Mouse (Mus musculus): ENCODE results near the gene Myo10. TPM values are rescaled to one million over a fixed set of nuclear protein-coding genes. Genes with fewer than 3 reads are reported as not detected.

Gene Myo10
- polyA plus RNA-seq, 1 experiment from 2014 or later, result 39.8 TPM

- H3K27me3 ChIP-seq, result no peaks in the 10 kb centered on the region
- no peak overlapping the region for H3K4me3 ChIP-seq
- H3K36me3 ChIP-seq, result peaks cover 72% of the 10 kb centered on the region
- H3K9ac ChIP-seq, result no peak overlapping the region
- no peak overlapping the region for H3K4me2 ChIP-seq (replicated peaks)
- ATAC-seq (ENCODE audit: insufficient number of reproducible peaks, insufficient read depth, low FRiP score, low TSS enrichment), result 0 out of 2 replicates have a peak, but pooled peaks have one; percentile 17
- 78% methylated on average over 8 of the region's 8 CpGs for whole genome bisulfite sequencing
- H3K9me3 ChIP-seq, result no peaks in the 10 kb centered on the region
- 0 out of 2 replicates have a peak overlapping the region, but pooled peaks have one; percentile 30 for H3K27ac ChIP-seq
- H3K4me1 ChIP-seq, result peaks cover 7% of the 10 kb centered on the region; the same call in 1 of the 2 replicates
Measured at GRCm38 (mm10) chr15:25791660-25792353, 169.5 kb downstream of the Myo10 start.

DNA sequence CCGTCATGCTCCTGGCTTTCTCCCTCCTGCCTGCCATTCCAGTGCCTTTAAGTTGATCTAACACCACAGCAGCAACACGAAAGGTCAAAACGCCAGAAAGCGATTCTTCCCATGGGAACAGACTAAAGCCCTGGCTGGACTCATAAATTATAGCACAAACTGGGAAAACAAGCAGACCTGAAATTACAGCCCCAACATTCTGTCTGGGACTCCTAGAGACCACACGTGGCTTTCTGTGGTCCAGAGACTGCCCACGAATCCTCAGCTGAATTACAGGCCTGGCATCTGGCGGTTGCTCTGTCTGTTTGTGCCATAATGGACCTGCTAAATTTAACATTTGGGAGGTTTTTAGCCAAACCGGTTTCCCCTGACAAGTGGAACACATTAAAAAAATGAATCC lies 171.8 kb downstream of the Myo10 start:
- Histone ChIP-seq H3K4me3 (no peak overlapping the region), H3K36me3 (peaks cover 64% of the 10 kb centered on the region), H3K9ac (no peak overlapping the region), H3K4me2 (replicated peaks) (no peak overlapping the region), H3K4me1 (peaks cover 3% of the 10 kb centered on the region; the same call in 1 of the 2 replicates), H3K27ac (no peak overlapping the region), H3K9me3 (no peaks in the 10 kb centered on the region), H3K27me3 (no peaks in the 10 kb centered on the region)
- no peak for ATAC-seq (ENCODE audit: insufficient number of reproducible peaks, insufficient read depth, low FRiP score, low TSS enrichment)
- 65% methylated on average over 8 of the region's 8 CpGs for WGBS

GRCm38 (mm10) chr15:25795496-25795895 lies 173.2 kb downstream of the Myo10 start:
- no peak overlapping the region for H3K4me2 ChIP-seq (replicated peaks)
- no peaks in the 10 kb centered on the region for H3K9me3 ChIP-seq
- H3K4me1 ChIP-seq, result peaks cover 3% of the 10 kb centered on the region; the same call in 1 of the 2 replicates
- no peak for ATAC-seq (ENCODE audit: insufficient number of reproducible peaks, insufficient read depth, low FRiP score, low TSS enrichment)
- H3K4me3 ChIP-seq, result no peak overlapping the region
- H3K36me3 ChIP-seq, result peaks cover 65% of the 10 kb centered on the region
- H3K27ac ChIP-seq, result no peak overlapping the region
- no peak overlapping the region for H3K9ac ChIP-seq
- no peaks in the 10 kb centered on the region for H3K27me3 ChIP-seq
- WGBS, result 91% methylated on average over 9 of the region's 9 CpGs

GRCm38 (mm10) chr15:25796353-25796752 lies 174.0 kb downstream of the Myo10 start:
- no peaks in the 10 kb centered on the region for H3K27me3 ChIP-seq
- H3K36me3 ChIP-seq, result peaks cover 68% of the 10 kb centered on the region
- no peak overlapping the region for H3K4me3 ChIP-seq
- H3K9me3 ChIP-seq, result no peaks in the 10 kb centered on the region
- H3K9ac ChIP-seq, result no peak overlapping the region
- no peak for ATAC-seq (ENCODE audit: insufficient number of reproducible peaks, insufficient read depth, low FRiP score, low TSS enrichment)
- H3K27ac ChIP-seq, result no peak overlapping the region
- H3K4me1 ChIP-seq, result peaks cover 3% of the 10 kb centered on the region; the same call in 1 of the 2 replicates
- WGBS, result 54% methylated on average over 3 of the region's 3 CpGs
- no peak overlapping the region for H3K4me2 ChIP-seq (replicated peaks)

GRCm38 (mm10) chr15:25797179-25797578 lies 174.9 kb downstream of the Myo10 start:
- Histone ChIP-seq H3K9me3 (no peaks in the 10 kb centered on the region), H3K9ac (no peak overlapping the region), H3K27ac (no peak overlapping the region), H3K4me2 (replicated peaks) (no peak overlapping the region), H3K4me3 (no peak overlapping the region), H3K27me3 (no peaks in the 10 kb centered on the region), H3K36me3 (peaks cover 75% of the 10 kb centered on the region), H3K4me1 (peaks cover 3% of the 10 kb centered on the region; the same call in 1 of the 2 replicates)
- 89% methylated on average over 8 of the region's 8 CpGs for WGBS
- no peak for ATAC-seq (ENCODE audit: insufficient number of reproducible peaks, insufficient read depth, low FRiP score, low TSS enrichment)

DNA sequence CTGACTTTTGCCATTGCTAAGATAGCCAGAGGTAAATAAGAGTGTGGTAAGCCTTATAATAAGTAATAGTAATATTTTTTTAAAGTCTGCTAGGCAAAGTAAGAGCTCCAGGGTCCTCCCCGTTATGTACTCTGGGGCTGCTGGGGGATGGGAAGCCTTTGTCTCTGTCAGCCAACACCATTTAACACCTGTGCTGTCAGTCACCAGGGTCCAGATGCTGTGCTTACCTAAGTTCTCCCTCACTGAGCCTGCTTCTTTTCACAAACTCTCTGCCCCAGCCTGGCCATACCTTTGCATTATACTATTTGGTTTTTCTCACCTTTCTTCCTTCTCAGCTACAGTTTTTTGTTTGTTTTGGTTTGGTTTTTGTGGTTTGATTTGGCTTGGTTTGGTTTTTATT lies 175.6 kb downstream of the Myo10 start:
- ATAC-seq (ENCODE audit: insufficient number of reproducible peaks, insufficient read depth, low FRiP score, low TSS enrichment), result no peak
- Histone ChIP-seq H3K9me3 (no peaks in the 10 kb centered on the region), H3K4me3 (no peak overlapping the region), H3K9ac (no peak overlapping the region), H3K27me3 (no peaks in the 10 kb centered on the region), H3K4me1 (peaks cover 3% of the 10 kb centered on the region; the same call in 1 of the 2 replicates), H3K4me2 (replicated peaks) (no peak overlapping the region), H3K36me3 (peaks cover 77% of the 10 kb centered on the region), H3K27ac (no peak overlapping the region)
- WGBS, result 68% methylated on average over 1 of the region's 1 CpGs

DNA sequence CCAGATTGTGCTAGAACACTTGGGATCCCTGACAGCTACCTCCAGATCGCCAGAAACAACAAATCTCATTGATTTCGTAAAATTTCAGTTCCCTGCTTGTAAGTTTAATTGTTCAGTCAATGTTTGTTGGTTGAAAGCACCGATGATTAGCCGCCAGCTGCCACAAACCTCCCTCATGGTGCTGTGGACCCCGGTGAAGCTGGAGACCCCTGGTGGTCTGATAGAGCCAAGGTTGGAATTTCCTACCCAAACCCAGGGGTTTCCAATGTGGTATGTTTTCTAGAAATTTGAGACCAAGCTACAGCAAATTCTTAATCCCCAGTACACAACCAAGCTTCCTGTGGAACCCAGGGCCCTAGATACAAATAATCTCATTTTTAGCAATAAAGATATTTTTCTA lies 179.4 kb downstream of the Myo10 start:
- Histone ChIP-seq H3K36me3 (peaks cover 84% of the 10 kb centered on the region), H3K9me3 (no peaks in the 10 kb centered on the region)
- WGBS, result 86% methylated on average over 5 of the region's 5 CpGs

DNA sequence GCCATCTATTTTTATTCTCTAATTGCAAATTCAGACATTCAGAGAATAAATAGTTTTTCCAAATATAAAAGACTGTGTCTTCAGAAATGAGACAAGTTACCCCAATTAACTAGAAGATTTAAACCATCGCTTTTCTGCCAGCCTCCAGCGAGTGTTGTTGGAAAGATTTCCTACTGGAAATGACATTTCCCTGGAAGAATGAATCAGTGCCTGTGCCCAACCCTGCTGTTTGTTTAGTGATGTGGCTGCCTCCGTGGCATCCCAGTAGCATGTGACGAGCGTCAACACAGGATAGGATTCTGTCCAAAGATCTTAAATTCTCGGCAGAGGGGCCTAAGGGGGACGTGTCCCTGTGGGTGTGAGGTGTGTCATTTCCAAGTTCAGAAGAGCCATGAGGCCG lies 179.9 kb downstream of the Myo10 start:
- no peak overlapping the region for H3K4me2 ChIP-seq (replicated peaks)
- H3K9me3 ChIP-seq, result no peaks in the 10 kb centered on the region
- H3K9ac ChIP-seq, result no peak overlapping the region
- H3K27ac ChIP-seq, result no peak overlapping the region
- ATAC-seq (ENCODE audit: insufficient number of reproducible peaks, insufficient read depth, low FRiP score, low TSS enrichment), result no peak
- no peaks in the 10 kb centered on the region for H3K27me3 ChIP-seq
- H3K4me3 ChIP-seq, result no peak overlapping the region
- peaks cover 85% of the 10 kb centered on the region for H3K36me3 ChIP-seq
- WGBS, result 89% methylated on average over 8 of the region's 8 CpGs
- no peaks in the 10 kb centered on the region for H3K4me1 ChIP-seq

More for the DNA sequence above, 179.4 kb downstream of the Myo10 start:
- ATAC-seq (ENCODE audit: insufficient number of reproducible peaks, insufficient read depth, low FRiP score, low TSS enrichment), result no peak
- Histone ChIP-seq H3K4me2 (replicated peaks) (no peak overlapping the region), H3K9ac (no peak overlapping the region), H3K4me1 (no peaks in the 10 kb centered on the region), H3K27ac (no peak overlapping the region), H3K4me3 (no peak overlapping the region), H3K27me3 (no peaks in the 10 kb centered on the region)

- no peak for ATAC-seq (ENCODE audit: insufficient number of reproducible peaks, insufficient read depth, low FRiP score, low TSS enrichment)
- Histone ChIP-seq H3K4me1 (no peaks in the 10 kb centered on the region), H3K9me3 (no peaks in the 10 kb centered on the region), H3K4me2 (replicated peaks) (no peak overlapping the region), H3K36me3 (peaks cover 87% of the 10 kb centered on the region), H3K27ac (no peak overlapping the region), H3K9ac (no peak overlapping the region), H3K4me3 (no peak overlapping the region), H3K27me3 (no peaks in the 10 kb centered on the region)
- 84% methylated on average over 15 of the region's 15 CpGs for WGBS
Measured at GRCm38 (mm10) chr15:25803111-25803510, 180.8 kb downstream of the Myo10 start.

GRCm38 (mm10) chr15:25805336-25806110 lies 183.2 kb downstream of the Myo10 start:
- 84% methylated on average over 21 of the region's 21 CpGs for WGBS
- peaks cover 96% of the 10 kb centered on the region for H3K36me3 ChIP-seq
- no peaks in the 10 kb centered on the region for H3K27me3 ChIP-seq
- H3K4me3 ChIP-seq, result no peak overlapping the region
- H3K27ac ChIP-seq, result no peak overlapping the region
- H3K4me1 ChIP-seq, result no peaks in the 10 kb centered on the region
- no peak overlapping the region for H3K4me2 ChIP-seq (replicated peaks)
- no peak for ATAC-seq (ENCODE audit: insufficient number of reproducible peaks, insufficient read depth, low FRiP score, low TSS enrichment)
- no peaks in the 10 kb centered on the region for H3K9me3 ChIP-seq
- no peak overlapping the region for H3K9ac ChIP-seq

DNA sequence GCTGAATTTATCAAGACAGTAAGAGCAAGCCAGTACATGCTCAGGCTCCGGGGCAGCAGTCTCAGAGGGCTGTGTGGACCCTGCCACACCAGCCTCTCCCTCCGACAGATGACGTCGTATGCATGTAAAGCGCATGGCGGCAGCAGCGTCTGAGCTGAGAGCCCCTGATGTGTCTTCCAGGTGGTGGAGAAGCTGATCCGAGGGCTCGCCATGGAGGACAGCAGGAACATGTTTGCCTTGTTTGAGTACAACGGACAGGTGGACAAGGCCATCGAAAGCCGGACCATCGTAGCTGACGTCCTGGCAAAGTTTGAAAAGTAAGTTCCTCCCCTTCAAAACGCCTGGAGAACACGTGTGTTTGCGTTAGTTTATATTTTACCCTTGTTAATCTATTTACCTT lies 184.0 kb downstream of the Myo10 start:
- WGBS, result 91% methylated on average over 17 of the region's 17 CpGs
- Histone ChIP-seq H3K4me2 (replicated peaks) (no peak overlapping the region), H3K9ac (no peak overlapping the region), H3K4me1 (no peaks in the 10 kb centered on the region), H3K36me3 (peaks cover 95% of the 10 kb centered on the region), H3K27me3 (no peaks in the 10 kb centered on the region), H3K27ac (no peak overlapping the region), H3K4me3 (no peak overlapping the region), H3K9me3 (no peaks in the 10 kb centered on the region)
- ATAC-seq (ENCODE audit: insufficient number of reproducible peaks, insufficient read depth, low FRiP score, low TSS enrichment), result no peak

- H3K4me1 ChIP-seq, result no peaks in the 10 kb centered on the region
- no peak overlapping the region for H3K4me2 ChIP-seq (replicated peaks)
- H3K4me3 ChIP-seq, result no peak overlapping the region
- no peaks in the 10 kb centered on the region for H3K9me3 ChIP-seq
- no peak overlapping the region for H3K27ac ChIP-seq
- no peaks in the 10 kb centered on the region for H3K27me3 ChIP-seq
- whole genome bisulfite sequencing, result 93% methylated on average over 9 of the region's 9 CpGs
- H3K9ac ChIP-seq, result no peak overlapping the region
- ATAC-seq (ENCODE audit: insufficient number of reproducible peaks, insufficient read depth, low FRiP score, low TSS enrichment), result no peak
- peaks cover 95% of the 10 kb centered on the region for H3K36me3 ChIP-seq
Measured at GRCm38 (mm10) chr15:25806878-25807277, 184.6 kb downstream of the Myo10 start.

All from embryonic facial prominence, embryonic 12.5 days (tissue).